Mouse (Mus musculus) spleen, postnatal 0 days (tissue): Measurements from ENCODE around the gene Anapc11. TPM values are rescaled to one million over a fixed set of nuclear protein-coding genes. Genes with fewer than 3 reads are reported as not detected.

ENCODE experiments used
- polyA plus RNA-seq: library from polyadenylated mRNA; unstranded; fragments of >200 nt; fragmentation: Nextera tagmentation; extraction: Ambion mirVana; gene quantifications from 2 replicates; pipeline ENCODE4 v1.2.1, GENCODE M21; 2015

Gene Anapc11
- 120 and 128 TPM in 2 replicates for polyA plus RNA-seq

DNA sequence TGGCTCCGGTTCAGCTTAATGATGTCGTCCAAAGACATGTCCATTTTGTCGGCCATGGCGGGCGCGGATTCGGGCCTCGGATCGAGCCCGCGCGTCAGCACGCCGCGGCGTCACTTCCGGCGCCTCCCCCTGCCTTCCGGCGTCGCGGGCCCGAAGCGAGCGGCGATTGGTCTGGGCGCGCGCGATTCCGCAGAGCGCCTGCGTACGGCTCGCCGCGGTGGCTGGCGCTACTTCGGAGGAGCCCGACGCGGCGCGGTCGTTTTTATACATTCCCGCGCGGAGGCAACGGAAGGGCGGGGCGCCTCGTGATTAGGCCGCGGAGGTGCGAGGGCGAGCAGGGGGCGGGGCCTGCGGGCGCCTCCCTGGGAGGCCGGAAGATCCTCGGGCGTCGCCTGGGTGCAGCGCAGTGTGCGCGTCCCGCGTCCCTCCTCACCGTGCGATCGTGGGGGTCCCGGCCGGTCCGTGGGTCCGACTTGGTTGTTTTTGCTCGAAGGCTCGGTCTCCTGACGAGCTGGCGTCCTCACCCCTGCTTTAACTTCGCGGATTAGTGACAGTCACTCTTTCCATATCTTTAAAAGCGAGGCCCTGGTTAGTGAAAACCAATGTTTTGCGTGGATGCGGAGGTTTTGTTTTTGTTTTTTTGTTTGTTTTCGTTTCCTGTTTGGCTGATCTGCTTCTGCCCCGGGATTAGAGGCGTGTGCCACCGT, at the start of gene Anapc11, which contains the start of gene Alyref:
Gene Anapc11 (plus strand): TSS at position 139 of the 707 bp plus-strand sequence.
Gene Alyref (minus strand): TSS at position 83 of the 707 bp plus-strand sequence.

DNA sequence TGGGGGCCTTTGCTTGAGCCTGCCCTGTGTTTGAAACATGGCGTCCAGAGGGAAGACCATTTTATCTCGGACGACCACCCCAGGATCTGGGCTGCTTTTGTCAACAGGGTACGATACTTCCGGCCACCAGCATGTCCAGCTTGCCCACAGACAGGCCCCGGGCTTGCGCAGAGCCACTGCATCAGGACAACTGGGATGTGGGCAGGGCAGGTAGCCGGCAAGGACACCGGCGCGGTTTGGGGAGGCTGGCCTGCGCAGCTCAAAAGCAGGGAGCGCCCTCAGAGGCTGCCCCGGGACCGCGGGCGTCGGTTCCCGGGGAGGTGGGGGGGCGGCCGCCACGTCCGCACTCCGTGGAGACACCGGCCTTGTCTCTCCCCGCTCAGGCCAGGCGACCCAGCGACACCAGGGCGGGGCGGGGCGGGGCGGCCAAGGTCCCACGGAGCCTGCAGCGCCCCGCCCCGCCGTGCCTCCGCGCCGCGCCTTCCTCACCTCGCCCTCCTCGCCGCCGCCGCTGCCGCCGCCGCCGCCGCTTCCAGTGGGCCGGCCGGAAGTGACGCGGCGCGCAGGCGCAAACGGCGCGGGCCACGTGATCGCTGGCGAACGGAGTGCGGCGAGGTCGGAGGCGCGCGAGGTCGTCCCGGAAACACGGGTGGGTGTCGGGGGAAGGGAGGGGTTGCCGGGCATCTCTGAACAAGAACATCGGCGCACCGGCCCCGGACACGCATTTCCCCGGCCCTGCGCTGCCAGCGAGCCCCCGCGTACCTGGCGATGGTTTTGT, 48.9 kb upstream of the Anapc11 start, which contains the start of gene Mcrip1:
Gene Mcrip1 (minus strand): TSS at position 560 of the 778 bp plus-strand sequence.

GRCm38 (mm10) chr11:120550810-120551440, 47.3 kb upstream of the Anapc11 start, which contains the start of gene Ppp1r27:
TSS of gene Ppp1r27 (minus strand) at chr11:120551132.

DNA sequence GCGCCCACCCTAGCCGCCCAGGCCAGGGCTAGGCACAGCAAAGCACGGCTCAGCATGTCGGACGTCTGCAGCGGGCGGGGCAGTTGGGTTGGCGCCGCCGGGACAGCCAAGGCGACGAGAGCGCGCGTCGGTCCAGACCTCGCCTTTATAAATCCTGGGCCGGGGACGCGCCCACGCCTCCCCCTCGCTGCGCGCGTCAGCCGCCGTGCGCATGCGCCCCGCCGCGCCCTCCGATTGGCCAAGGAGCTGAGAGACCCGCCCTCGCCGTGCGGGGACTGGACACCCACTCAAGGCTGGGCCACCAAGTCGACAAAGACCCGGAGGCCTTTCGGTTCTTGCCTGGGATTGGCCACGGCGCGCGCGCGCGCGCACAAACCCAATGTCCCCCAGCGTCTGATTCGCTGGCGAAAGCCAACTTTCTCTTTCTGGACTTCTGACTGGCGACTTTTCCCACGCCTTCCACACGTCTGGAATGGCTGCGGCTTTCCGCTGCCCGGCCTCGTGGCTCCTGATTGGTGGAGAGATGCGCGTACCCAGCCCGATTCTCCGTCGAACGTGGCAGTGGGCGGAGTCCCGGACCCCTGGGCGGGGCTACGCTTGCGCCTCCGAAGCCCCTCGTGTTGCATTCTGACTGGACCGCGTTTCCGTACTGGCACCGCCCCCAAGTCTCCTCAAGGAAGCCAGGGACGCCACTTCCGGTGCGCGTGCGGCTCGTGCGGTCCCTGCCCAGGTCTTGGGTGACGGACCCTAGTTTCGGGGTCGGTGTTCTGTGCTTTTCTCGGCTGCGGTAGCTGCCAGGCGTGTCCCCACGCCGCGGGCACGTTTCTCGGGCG, 25.3 kb upstream of the Anapc11 start, which contains the start of gene P4hb:
Gene P4hb (minus strand): TSS at position 502 of the 833 bp plus-strand sequence.

DNA sequence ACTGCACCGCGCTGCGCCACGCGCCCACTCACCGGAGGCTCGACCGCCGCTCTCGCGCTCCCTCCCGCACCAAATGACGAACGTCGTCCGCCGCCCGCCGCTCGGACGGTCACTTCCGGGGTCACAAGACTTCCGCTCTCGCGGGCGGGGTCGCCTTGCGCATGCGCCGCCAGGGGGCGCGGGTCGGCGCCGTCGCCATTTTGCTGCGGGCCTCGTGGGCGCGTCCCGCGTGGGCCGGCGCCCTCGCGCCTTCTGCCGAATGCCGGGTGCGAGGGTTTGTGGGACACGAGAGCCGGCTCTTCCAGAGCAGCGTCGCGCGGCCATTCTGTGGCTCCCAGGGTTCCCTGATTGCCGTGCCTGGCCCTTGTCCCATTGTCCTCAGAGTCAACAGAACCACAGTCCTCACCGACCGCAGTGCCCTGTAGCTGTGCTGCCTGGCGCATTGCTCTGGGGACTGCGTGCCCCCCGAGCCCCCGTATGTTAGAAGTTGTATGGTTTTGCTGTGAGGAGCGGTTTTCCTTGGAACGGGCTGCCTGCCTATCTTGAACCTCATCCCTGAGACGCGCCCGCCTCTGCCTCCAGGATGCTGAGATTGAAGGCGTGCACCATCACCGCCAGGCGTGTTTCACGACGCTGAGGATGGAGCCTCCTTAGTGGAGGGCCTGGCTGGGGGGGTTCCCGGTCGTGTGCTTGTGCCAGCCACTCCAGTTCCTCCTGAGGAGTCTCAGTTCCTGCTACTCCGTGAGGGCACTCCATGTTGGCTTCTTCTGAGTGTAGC, 16.5 kb upstream of the Anapc11 start, which contains the start of gene Arhgdia:
Gene Arhgdia (minus strand): TSS at position 135 of the 778 bp plus-strand sequence.

DNA sequence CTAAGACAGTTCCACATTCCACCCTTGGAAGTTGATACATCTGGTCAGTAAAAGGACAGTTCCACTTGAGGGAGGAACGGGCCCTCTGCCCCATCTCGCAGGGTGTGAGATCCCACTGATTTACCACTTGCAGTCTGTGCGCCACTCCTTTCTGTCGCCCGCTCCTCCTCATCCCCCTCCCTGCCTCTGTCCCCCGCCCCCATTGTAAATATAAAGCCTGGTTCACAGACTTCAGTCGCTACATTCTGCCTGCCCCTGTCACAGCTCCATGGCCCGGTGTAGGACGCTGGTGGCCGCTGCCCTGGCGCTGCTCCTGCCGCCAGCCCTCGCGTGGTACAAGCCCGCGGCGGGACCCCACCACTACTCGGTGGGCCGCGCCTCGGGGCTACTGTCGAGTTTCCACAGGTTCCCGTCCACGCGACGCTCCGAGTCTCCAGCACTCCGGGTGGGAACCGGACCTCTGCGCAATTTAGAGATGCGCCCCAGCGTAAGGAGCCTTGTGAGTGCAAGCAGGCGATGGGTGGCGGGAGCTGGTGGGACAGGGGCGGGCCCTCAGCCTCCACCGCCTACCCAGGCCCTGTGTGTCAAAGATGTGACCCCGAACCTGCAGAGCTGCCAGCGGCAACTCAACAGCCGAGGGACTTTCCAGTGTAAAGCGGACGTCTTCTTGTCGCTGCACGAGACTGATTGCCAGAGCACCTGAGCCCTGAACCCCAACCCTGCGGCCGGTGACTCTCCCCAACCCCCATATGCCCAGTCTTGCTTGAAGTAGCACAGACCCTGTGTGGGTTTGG, 10.2 kb downstream of the Anapc11 start, which contains the start of gene Npb:
Gene Npb (plus strand): TSS at position 237 of the 794 bp plus-strand sequence.

GRCm38 (mm10) chr11:120617519-120618112, 19.4 kb downstream of the Anapc11 start, which contains the start of gene Pcyt2:
TSS of gene Pcyt2 (minus strand) at chr11:120617936.

GRCm38 (mm10) chr11:120625152-120625775, 27.0 kb downstream of the Anapc11 start, which contains the start of gene Sirt7:
TSS of gene Sirt7 (minus strand) at chr11:120625240.

DNA sequence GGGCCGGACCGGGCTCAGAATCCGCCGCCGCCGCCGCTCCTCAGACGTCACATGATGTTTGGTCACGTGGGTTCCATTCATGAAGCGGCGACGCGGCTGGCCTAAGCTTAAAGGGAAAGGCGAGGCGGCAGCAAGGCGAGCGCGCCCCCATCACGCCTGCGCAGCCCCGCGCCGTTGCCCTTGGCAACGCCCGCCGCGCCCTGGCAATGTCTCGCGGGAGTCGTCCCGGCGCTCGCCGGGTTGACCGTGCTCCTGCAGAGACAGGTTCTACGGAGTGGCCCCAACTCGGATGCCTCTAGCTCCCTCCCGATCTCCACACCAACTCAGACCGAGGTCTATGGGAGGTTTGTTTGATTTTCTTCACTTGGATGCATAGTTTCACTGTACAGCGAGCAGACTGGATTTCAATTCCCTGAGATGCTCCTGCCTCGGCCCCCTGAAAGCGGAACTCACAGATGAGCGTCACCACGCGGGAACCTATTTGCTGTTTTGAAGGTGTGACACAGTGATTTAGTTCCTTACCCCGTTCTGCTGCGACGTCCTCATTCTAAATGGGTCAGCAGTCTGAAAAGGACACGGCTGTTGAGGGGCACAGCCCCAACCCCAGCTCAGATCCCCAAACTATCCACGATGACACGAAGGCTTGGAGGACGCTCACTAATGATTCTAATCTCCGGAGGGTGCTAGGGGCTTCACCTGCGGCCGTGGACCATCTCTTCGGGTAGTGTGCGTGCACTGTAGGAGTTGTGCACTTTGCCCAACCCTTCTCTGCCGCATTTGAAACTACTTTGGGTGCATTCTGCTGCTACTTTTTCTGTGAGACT, 35.5 kb downstream of the Anapc11 start, which contains the start of gene Mafg:
Gene Mafg (minus strand): TSS at position 81 of the 824 bp plus-strand sequence.

DNA sequence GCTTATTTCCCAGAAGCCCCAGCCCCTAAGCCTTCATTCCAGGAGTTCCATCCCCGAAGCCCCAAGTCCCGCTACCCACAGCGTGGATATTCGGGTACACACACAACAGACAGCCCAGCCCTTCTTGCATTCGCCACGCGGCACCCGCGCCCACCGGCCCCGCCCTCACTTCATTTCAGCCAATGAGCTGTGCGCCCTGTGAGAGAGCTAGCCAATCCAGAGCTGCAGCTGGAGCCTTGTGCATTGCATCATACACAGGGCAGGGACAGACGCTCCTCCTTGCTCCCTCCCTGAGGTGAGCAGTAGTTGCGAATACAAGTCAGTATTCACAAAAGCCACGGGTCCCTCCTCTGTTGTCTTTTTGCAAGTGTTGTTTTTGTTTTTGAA, 45.4 kb downstream of the Anapc11 start, which contains the start of gene Pycr1:
Gene Pycr1 (minus strand): TSS at position 169 of the 387 bp plus-strand sequence.

DNA sequence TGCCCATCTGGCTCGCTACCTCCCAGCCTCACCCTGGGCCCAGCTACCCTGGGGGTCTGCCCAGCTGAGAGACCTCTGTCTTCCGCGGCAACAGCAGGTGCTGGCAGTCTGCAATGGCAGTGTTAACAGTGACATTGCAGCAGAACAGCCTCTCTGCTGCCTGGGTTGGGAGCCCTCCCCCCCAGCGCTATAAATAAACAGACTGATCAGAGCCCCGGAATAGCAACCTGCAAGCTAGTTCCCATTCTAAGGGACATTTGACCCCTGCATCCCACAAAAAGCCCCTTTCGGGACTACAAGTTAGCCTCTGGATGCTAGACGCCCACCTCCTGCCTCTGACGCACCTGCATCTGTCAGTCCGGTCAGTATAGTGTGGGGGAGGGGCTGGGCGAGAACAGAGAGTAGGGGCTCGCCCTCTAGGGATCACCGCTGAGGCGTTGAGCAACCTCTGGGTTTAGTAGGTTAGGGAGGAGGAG, 49.8 kb downstream of the Anapc11 start, which contains the start of gene Myadml2:
Gene Myadml2 (minus strand): TSS at position 158 of the 476 bp plus-strand sequence.

Other genes with a start within 250 kb of the Anapc11 start
- 706 and 868 TPM in 2 replicates for gene Actg1, start 249.9 kb upstream of the Anapc11 start, polyA plus RNA-seq
- gene Fscn2, start 236.9 kb upstream of the Anapc11 start, polyA plus RNA-seq = 0.29 and 0.52 TPM in 2 replicates
- 11.0 and 12.8 TPM in 2 replicates for gene Faap100, start 219.7 kb upstream of the Anapc11 start, polyA plus RNA-seq
- gene Nploc4, start 160.7 kb upstream of the Anapc11 start, polyA plus RNA-seq = 19.0 and 19.5 TPM in 2 replicates
- 0.07 TPM in 1 of 2 replicates, not detected in the other for gene Tspan10, start 155.8 kb upstream of the Anapc11 start, polyA plus RNA-seq
- 0.12 and 0.16 TPM in 2 replicates for gene Pde6g, start 144.9 kb upstream of the Anapc11 start, polyA plus RNA-seq
- 11.2 and 15.7 TPM in 2 replicates for gene Oxld1, start 140.4 kb upstream of the Anapc11 start, polyA plus RNA-seq
- gene Ccdc137, start 140.3 kb upstream of the Anapc11 start, polyA plus RNA-seq = 24.2 and 24.8 TPM in 2 replicates
- 22.7 TPM in 2 replicates for gene Arl16, start 130.8 kb upstream of the Anapc11 start, polyA plus RNA-seq
- gene Mrpl12, start 113.8 kb upstream of the Anapc11 start, polyA plus RNA-seq = 99.2 and 107 TPM in 2 replicates
- 16.9 and 18.6 TPM in 2 replicates for gene Slc25a10, start 106.6 kb upstream of the Anapc11 start, polyA plus RNA-seq
- 0.13 TPM in 1 of 2 replicates, not detected in the other for gene Gcgr, start 67.7 kb upstream of the Anapc11 start, polyA plus RNA-seq
- 76.2 and 89.7 TPM in 2 replicates for gene Mcrip1, start 48.7 kb upstream of the Anapc11 start, polyA plus RNA-seq
- not detected in 2 replicates for gene Ppp1r27, start 47.3 kb upstream of the Anapc11 start, polyA plus RNA-seq
- 206 and 241 TPM in 2 replicates for gene P4hb, start 25.2 kb upstream of the Anapc11 start, polyA plus RNA-seq
- gene Arhgdia, start 16.8 kb upstream of the Anapc11 start, polyA plus RNA-seq = 234 and 266 TPM in 2 replicates
- 381 and 432 TPM in 2 replicates for gene Alyref, start 56 bp upstream of the Anapc11 start, polyA plus RNA-seq
- 2.7 and 5.2 TPM in 2 replicates for gene Npb, start 10.1 kb downstream of the Anapc11 start, polyA plus RNA-seq
- 48.5 and 54.1 TPM in 2 replicates for gene Pcyt2, start 19.5 kb downstream of the Anapc11 start, polyA plus RNA-seq
- 49.4 and 54.1 TPM in 2 replicates for gene Sirt7, start 26.8 kb downstream of the Anapc11 start, polyA plus RNA-seq
- gene Mafg, start 35.2 kb downstream of the Anapc11 start, polyA plus RNA-seq = 40.0 and 41.2 TPM in 2 replicates
- 3.5 and 5.2 TPM in 2 replicates for gene Pycr1, start 45.3 kb downstream of the Anapc11 start, polyA plus RNA-seq
- gene Myadml2, start 49.7 kb downstream of the Anapc11 start, polyA plus RNA-seq = 0.23 and 0.29 TPM in 2 replicates
- gene Notum, start 62.8 kb downstream of the Anapc11 start, polyA plus RNA-seq = not detected in 2 replicates
- 60.0 and 64.9 TPM in 2 replicates for gene Aspscr1, start 74.6 kb downstream of the Anapc11 start, polyA plus RNA-seq
- 143 and 147 TPM in 2 replicates for gene Cenpx, start 115.3 kb downstream of the Anapc11 start, polyA plus RNA-seq
- gene Lrrc45, start 115.5 kb downstream of the Anapc11 start, polyA plus RNA-seq = 12.3 and 13.8 TPM in 2 replicates
- gene Rac3, start 123.0 kb downstream of the Anapc11 start, polyA plus RNA-seq = 3.1 and 3.6 TPM in 2 replicates
- gene Dcxr, start 128.9 kb downstream of the Anapc11 start, polyA plus RNA-seq = 9.0 and 14.8 TPM in 2 replicates
- 1.2 and 3.8 TPM in 2 replicates for gene Cbr2, start 133.7 kb downstream of the Anapc11 start, polyA plus RNA-seq
- 3.8 and 5.0 TPM in 2 replicates for gene Hmga1b, start 164.4 kb downstream of the Anapc11 start, polyA plus RNA-seq
- 11.9 and 13.8 TPM in 2 replicates for gene Rfng, start 185.8 kb downstream of the Anapc11 start, polyA plus RNA-seq
- gene Gps1, start 185.9 kb downstream of the Anapc11 start, polyA plus RNA-seq = 73.2 and 75.4 TPM in 2 replicates
- 58.0 and 60.3 TPM in 2 replicates for gene Dus1l, start 198.0 kb downstream of the Anapc11 start, polyA plus RNA-seq
- gene Fasn, start 226.1 kb downstream of the Anapc11 start, polyA plus RNA-seq = 7.5 and 8.1 TPM in 2 replicates